Mouse (Mus musculus) lung, embryonic 15.5 days (tissue): ENCODE results near the gene Olfr319. TPM values are rescaled to one million over a fixed set of nuclear protein-coding genes. Genes with fewer than 3 reads are reported as not detected.
"Not testable (repeated sequence)": the region's sequence is repeated elsewhere in the genome, so short reads cannot be mapped to it uniquely, and the experiment has no call there.

Source experiments
- ATAC-seq: fragments of 200-750 bp; cut with Nextera tagmentation; 2 replicates; pipeline ENCODE4 v1.8.0; 2017; ENCODE audit warnings: moderate number of reproducible peaks, borderline replicate concordance; ENCODE audit not compliant: low FRiP score, low TSS enrichment; ENCODE audit errors: extremely low read depth
- H3K27ac ChIP-seq: fragments of 300-500 bp; sonication (generic); 2 replicates; pipeline ENCODE4 v1.5.1; 2015; ENCODE audit warnings: moderate library complexity, mild to moderate bottlenecking, inconsistent platforms
- H3K27me3 ChIP-seq: fragments of 300-500 bp; sonication (generic); 2 replicates; pipeline ENCODE4 v1.6.1; 2015; ENCODE audit warnings: inconsistent platforms
- H3K36me3 ChIP-seq: fragments of 300-500 bp; sonication (generic); 2 replicates; pipeline ENCODE4 v1.6.1; 2015; ENCODE audit warnings: inconsistent platforms
- H3K4me1 ChIP-seq: fragments of 300-500 bp; sonication (generic); 2 replicates; pipeline ENCODE4 v1.6.1; 2015; ENCODE audit warnings: inconsistent platforms
- H3K4me2 ChIP-seq: fragments of 300-500 bp; sonication (generic); 2 replicates; pipeline ENCODE4 v1.6.1; 2015; ENCODE audit warnings: inconsistent platforms, mild to moderate bottlenecking, moderate library complexity
- H3K4me3 ChIP-seq: fragments of 300-500 bp; sonication (generic); 2 replicates; pipeline ENCODE4 v1.5.1; 2015; ENCODE audit warnings: mild to moderate bottlenecking, inconsistent platforms
- H3K9ac ChIP-seq: fragments of 300-500 bp; sonication (generic); 2 replicates; pipeline ENCODE4 v1.6.1; 2015; ENCODE audit warnings: inconsistent platforms
- H3K9me3 ChIP-seq: fragments of 300-500 bp; sonication (generic); 2 replicates; pipeline ENCODE4 v1.6.1; 2016; ENCODE audit warnings: inconsistent platforms
- WGBS: fragments of 180-500 bp; shearing (Covaris S2); methylation state at CpG from one replicate; pipeline ENCODE4 v1.1.7; 2015; 5-methylcytosine and 5-hydroxymethylcytosine counted together
- polyA plus RNA-seq: library from polyadenylated mRNA; unstranded; fragments of >200 nt; fragmentation: Nextera tagmentation; extraction: Ambion mirVana; gene quantifications from 2 replicates; pipeline ENCODE4 v1.2.1, GENCODE M21; 2015

Gene Olfr319
- not detected in 2 replicates for polyA plus RNA-seq

GRCm38 (mm10) chr11:58698862-58699261, at the start of gene Olfr319:
Gene Olfr319 (plus strand): TSS chr11:58699162.
- Histone ChIP-seq H3K4me2 (no peak within 1 kb of the TSS), H3K27me3 (no peaks in the 10 kb centered on the region), H3K36me3 (no peaks in the 10 kb centered on the region), H3K4me1 (no peaks in the 10 kb centered on the region), H3K9ac (no peak within 1 kb of the TSS), H3K9me3 (no peaks in the 10 kb centered on the region), H3K4me3 (no peak within 1 kb of the TSS), H3K27ac (no peak within 1 kb of the TSS)
- ATAC-seq = no peak
- 80% methylated on average over 3 of the region's 3 CpGs for WGBS

GRCm38 (mm10) chr11:58655151-58655550, 43.8 kb upstream of the Olfr319 start:
- ATAC-seq = no peak
- Histone ChIP-seq H3K27me3 (no peaks in the 10 kb centered on the region), H3K4me2 (no peak overlapping the region), H3K9ac (no peak overlapping the region), H3K27ac (no peak overlapping the region), H3K9me3 (no peaks in the 10 kb centered on the region), H3K4me3 (no peak overlapping the region), H3K4me1 (no peaks in the 10 kb centered on the region), H3K36me3 (no peaks in the 10 kb centered on the region)
- 88% methylated on average over 3 of the region's 3 CpGs for WGBS

DNA sequence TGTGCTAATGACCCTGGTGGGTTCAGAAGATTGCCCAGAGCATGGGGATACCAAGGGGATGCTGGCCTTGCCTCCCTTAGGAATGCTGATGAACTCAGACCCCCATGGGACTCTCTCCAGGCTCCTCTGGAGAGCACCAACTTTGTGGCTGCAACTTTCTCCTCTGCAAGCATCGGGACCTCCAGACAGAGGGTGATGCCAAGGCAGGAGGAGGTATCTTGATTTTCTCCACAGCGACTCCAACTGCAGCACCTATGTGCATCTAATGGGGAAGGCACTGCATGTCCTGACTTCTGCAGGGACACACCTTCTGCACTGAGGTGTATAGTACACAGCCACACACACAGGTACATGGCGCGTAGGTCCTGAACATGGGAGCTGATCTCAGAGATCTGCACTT, 40.4 kb upstream of the Olfr319 start, which contains the start of gene Olfr322:
TSS of gene Olfr322 (plus strand) at position 187 of the 400 bp plus-strand sequence.
- no peak within 1 kb of the TSS for H3K27ac ChIP-seq
- H3K36me3 ChIP-seq = no peaks in the 10 kb centered on the region
- H3K4me1 ChIP-seq = no peaks in the 10 kb centered on the region
- H3K27me3 ChIP-seq = no peaks in the 10 kb centered on the region
- no peak within 1 kb of the TSS for H3K9ac ChIP-seq
- no peak within 1 kb of the TSS for H3K4me2 ChIP-seq
- 82% methylated on average over 4 of the region's 4 CpGs for WGBS
- no peaks in the 10 kb centered on the region for H3K9me3 ChIP-seq
- no peak for ATAC-seq
- H3K4me3 ChIP-seq = no peak within 1 kb of the TSS

DNA sequence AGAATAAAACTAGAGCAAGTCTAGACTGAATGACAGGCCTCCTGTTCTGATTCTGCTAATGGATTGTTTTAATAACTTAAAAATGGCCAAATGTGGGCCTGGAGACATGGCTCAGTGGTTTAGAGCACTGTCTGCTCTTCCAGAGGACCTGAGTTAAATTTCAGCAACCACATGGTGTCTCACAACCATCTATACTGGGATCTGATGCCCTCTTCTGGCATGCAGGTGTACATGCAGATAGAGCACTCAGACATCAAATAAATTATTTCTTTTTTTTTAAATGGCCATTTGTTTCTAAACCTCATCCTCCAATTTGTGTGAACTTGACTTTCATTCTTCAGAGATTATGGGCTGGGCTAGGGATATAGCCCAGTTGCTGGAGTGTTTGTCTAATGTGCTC, 29.7 kb upstream of the Olfr319 start:
- ATAC-seq = no peak
- Histone ChIP-seq H3K4me3 (no peak overlapping the region), H3K27ac (no peak overlapping the region), H3K4me1 (no peaks in the 10 kb centered on the region), H3K4me2 (no peak overlapping the region), H3K9ac (no peak overlapping the region), H3K27me3 (no peaks in the 10 kb centered on the region), H3K36me3 (no peaks in the 10 kb centered on the region), H3K9me3 (no peaks in the 10 kb centered on the region)

DNA sequence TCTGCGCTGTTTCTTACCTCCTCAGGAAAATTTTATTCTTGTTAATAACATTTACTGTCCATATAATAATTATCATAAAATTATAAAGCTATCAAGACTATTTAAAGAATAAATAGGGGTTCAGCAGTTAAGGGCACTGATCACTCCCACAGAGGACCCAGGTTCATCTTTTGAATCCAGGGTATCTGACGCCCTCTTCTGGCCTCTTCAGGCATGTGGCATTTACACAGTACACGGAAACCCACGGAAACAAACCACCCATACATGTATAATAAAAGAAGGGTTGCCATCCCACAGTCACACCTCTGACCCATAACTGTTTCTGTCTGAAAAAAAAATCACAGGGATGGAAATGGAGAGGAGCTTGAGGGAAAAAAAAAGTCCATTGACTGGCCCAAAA, 27.1 kb upstream of the Olfr319 start:
- H3K9me3 ChIP-seq = no peaks in the 10 kb centered on the region
- WGBS = 53% methylated on average over 4 of the region's 4 CpGs
- H3K4me2 ChIP-seq = no peak overlapping the region
- ATAC-seq = no peak
- no peak overlapping the region for H3K4me3 ChIP-seq
- H3K36me3 ChIP-seq = no peaks in the 10 kb centered on the region
- H3K4me1 ChIP-seq = no peaks in the 10 kb centered on the region
- no peaks in the 10 kb centered on the region for H3K27me3 ChIP-seq
- no peak overlapping the region for H3K27ac ChIP-seq
- H3K9ac ChIP-seq = no peak overlapping the region

- H3K27me3 ChIP-seq = no peaks in the 10 kb centered on the region
- no peak within 1 kb of the TSS for H3K9ac ChIP-seq
- H3K4me3 ChIP-seq = no peak within 1 kb of the TSS
- WGBS = 66% methylated on average over 1 of the region's 1 CpGs
- H3K4me2 ChIP-seq = no peak within 1 kb of the TSS
- no peak for ATAC-seq
- H3K4me1 ChIP-seq = no peaks in the 10 kb centered on the region
- H3K27ac ChIP-seq = no peak within 1 kb of the TSS
- no peaks in the 10 kb centered on the region for H3K9me3 ChIP-seq
- H3K36me3 ChIP-seq = no peaks in the 10 kb centered on the region
These were observed 18.2 kb upstream of the Olfr319 start, which contains the start of gene Olfr320 for GRCm38 (mm10) chr11:58680799-58681198. Gene Olfr320 (plus strand): TSS chr11:58681099.

DNA sequence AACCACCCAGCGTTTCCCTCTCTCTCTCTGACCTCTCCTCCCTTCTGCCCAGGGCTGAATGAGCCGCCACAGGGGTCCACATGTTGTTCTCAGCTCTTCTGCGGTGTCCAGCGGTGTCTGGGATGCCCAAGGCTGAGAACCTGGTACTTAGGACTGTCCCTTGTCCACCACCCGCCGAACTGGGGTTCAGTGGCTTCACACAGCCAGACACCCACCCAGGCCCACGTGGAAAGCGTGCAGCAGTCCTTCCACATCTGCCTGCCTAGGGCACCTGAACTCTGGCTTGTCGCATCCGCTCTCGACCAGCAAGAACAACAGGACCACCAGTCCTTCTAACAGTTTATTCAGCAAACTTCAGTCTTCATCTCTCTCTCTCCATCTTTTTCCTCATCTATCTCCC, 10.1 kb downstream of the Olfr319 start:
- ATAC-seq = no peak
- Histone ChIP-seq H3K27ac (no peak overlapping the region), H3K9me3 (no peaks in the 10 kb centered on the region), H3K36me3 (no peaks in the 10 kb centered on the region), H3K4me3 (no peak overlapping the region), H3K4me1 (no peaks in the 10 kb centered on the region), H3K4me2 (no peak overlapping the region), H3K27me3 (no peaks in the 10 kb centered on the region), H3K9ac (no peak overlapping the region)
- WGBS = 83% methylated on average over 11 of the region's 11 CpGs

DNA sequence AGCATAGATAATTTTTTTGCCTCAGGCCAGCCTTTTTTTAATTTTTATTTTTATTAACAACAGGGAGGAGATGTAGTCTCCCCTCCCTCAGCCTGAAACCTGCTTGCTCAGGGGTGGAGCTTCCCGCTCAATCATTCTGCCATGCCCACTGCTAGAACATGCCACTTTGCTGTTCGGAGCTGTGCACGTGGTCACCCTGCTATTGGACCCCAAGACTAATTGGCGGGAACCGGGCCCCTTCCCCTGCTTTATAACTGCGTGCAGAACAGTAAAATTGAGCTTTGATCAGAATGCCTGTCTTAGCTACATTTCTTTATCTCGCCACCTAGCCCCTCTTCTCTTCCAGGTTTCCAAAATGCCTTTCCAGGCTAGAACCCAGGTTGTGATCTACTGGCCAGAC, 18.8 kb downstream of the Olfr319 start:
- H3K4me3 ChIP-seq, H3K9me3 ChIP-seq, ATAC-seq, H3K9ac ChIP-seq, H3K36me3 ChIP-seq, H3K4me1 ChIP-seq, H3K27me3 ChIP-seq, H3K27ac ChIP-seq, H3K4me2 ChIP-seq: not testable (repeated sequence)
- WGBS = 87% methylated on average over 7 of the region's 7 CpGs

- ATAC-seq = no peak
- WGBS = 79% methylated on average over 4 of the region's 4 CpGs
- Histone ChIP-seq H3K27me3 (no peaks in the 10 kb centered on the region), H3K36me3 (no peaks in the 10 kb centered on the region), H3K9ac (no peak overlapping the region), H3K4me2 (no peak overlapping the region), H3K27ac (no peak overlapping the region), H3K4me3 (no peak overlapping the region), H3K9me3 (no peaks in the 10 kb centered on the region), H3K4me1 (no peaks in the 10 kb centered on the region)
These were observed 20.7 kb downstream of the Olfr319 start for GRCm38 (mm10) chr11:58719701-58720100.

DNA sequence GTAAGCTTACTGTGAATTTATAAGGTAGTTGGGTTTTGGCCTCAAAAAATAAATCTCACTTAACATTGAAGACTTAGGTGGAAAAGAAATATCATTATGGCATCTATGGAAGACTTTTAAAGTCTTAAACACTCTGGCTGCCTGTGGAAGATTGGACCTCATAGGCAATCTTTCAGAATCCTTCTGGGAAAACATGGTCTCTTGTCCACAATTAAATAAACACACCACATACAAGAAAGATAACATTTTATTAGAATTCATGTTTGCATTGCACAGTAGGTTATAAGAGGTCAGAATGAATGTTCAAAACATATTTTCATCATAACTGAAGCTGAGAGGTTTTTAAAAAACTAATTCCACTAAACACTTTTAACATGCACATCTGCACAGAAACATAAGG, 25.0 kb downstream of the Olfr319 start, which contains the start of gene Olfr318:
TSS of gene Olfr318 (minus strand) at position 101 of the 400 bp plus-strand sequence.
- Histone ChIP-seq H3K9ac (no peak within 1 kb of the TSS), H3K4me2 (no peak within 1 kb of the TSS), H3K9me3 (no peaks in the 10 kb centered on the region), H3K27ac (no peak within 1 kb of the TSS), H3K27me3 (no peaks in the 10 kb centered on the region), H3K4me1 (no peaks in the 10 kb centered on the region), H3K4me3 (no peak within 1 kb of the TSS), H3K36me3 (no peaks in the 10 kb centered on the region)
- no peak for ATAC-seq

DNA sequence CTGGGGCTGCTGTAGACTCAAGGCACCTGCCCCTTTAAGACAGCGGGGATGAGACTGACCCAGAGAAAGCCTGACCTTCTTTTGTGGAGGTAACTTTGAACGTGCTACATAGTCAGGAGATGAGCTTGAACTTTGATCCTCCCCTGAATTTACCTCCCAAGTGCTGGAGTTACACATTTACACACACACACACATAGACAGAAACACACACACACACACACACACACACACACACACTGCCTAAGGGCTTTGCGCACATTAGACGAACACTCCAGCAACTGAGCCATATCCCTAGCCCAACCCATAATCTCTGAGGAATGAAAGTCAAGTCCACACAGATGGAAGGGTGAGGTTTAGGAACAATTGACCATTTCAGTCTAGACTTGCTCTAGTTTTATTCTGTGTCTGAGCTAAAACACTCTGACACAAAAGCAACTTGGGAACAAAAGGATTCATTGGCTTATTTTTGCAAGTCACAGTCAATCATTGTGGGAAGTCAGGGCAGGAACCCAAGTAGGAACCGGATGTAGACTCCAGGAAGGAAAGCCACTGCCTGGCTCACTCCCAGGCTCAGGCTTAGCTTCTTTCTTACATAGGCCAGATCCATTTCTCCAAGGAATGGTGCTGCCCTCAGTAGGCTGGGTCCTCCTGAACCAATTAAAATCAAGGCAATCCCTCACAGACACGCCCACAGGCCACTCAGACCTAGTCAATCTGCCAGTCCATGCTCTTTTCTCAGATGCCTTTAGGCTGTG, 29.1 kb downstream of the Olfr319 start:
- not testable (repeated sequence) for H3K4me3 ChIP-seq, ATAC-seq, H3K9me3 ChIP-seq, H3K36me3 ChIP-seq, H3K4me1 ChIP-seq, H3K27ac ChIP-seq, H3K9ac ChIP-seq, H3K4me2 ChIP-seq, H3K27me3 ChIP-seq
- WGBS = 65% methylated on average over 6 of the region's 6 CpGs

- Histone ChIP-seq H3K9ac (no peak overlapping the region), H3K4me3 (no peak overlapping the region), H3K36me3 (no peaks in the 10 kb centered on the region), H3K27ac (no peak overlapping the region), H3K27me3 (no peaks in the 10 kb centered on the region), H3K4me2 (no peak overlapping the region), H3K4me1 (no peaks in the 10 kb centered on the region), H3K9me3 (no peaks in the 10 kb centered on the region)
- 33% methylated on average over 3 of the region's 3 CpGs for WGBS
- no peak for ATAC-seq
These were observed 34.4 kb downstream of the Olfr319 start for GRCm38 (mm10) chr11:58733372-58733771.
